Mouse (Mus musculus) MEL (cell line): ENCODE measurements around the gene Zfp330. TPM values are rescaled to one million over a fixed set of nuclear protein-coding genes. Genes with fewer than 3 reads are reported as not detected.

Experiments
- DNase-seq: peaks from one replicate; pipeline ENCODE4 v3.0.0; 2011; ENCODE audit warnings: low read depth, low spot score
- H3K27ac ChIP-seq: 2 replicates; pipeline ENCODE4 v1.5.1; 2012; ENCODE audit warnings: low read depth, mild to moderate bottlenecking, control low read depth, low read length, moderate library complexity; ENCODE audit not compliant: control insufficient read depth
- H3K27me3 ChIP-seq, 2 experiments: fragments of 150-350 bp in 1 of 2; sonication (generic) in 1 of 2; 2 replicates each; pipeline ENCODE4 v1.6.1; 2012; ENCODE audit warnings: low read length in 2 of 2, mild to moderate bottlenecking in 2 of 2, improper control_type of control experiment in 1 of 2, moderate library complexity in 1 of 2; ENCODE audit not compliant: insufficient read depth in 2 of 2, control insufficient read depth in 1 of 2
- H3K36me3 ChIP-seq, 2 experiments: 2 replicates each; pipeline ENCODE4 v1.6.1; 2012 to 2014; ENCODE audit warnings: low read length in 2 of 2, improper control_type of control experiment in 1 of 2, inconsistent platforms in 1 of 2, mild to moderate bottlenecking in 1 of 2; ENCODE audit not compliant: insufficient read depth in 2 of 2, control insufficient read depth in 1 of 2
- H3K4me1 ChIP-seq, 2 experiments: fragments of 150-350 bp in 1 of 2; sonication (generic) in 1 of 2; 2 replicates each; pipeline ENCODE4 v1.6.1; 2012; ENCODE audit warnings: low read length in 2 of 2, improper control_type of control experiment in 1 of 2, mild to moderate bottlenecking in 1 of 2; ENCODE audit not compliant: insufficient read depth in 2 of 2, control insufficient read depth in 1 of 2
- H3K4me3 ChIP-seq, 2 experiments: fragments of 150-350 bp in 1 of 2; sonication (generic) in 1 of 2; 2 replicates each; pipeline ENCODE4 v1.5.1; 2012; ENCODE audit warnings: low read depth in 2 of 2, low read length in 2 of 2, mild to moderate bottlenecking in 2 of 2, moderate library complexity in 2 of 2, control low read depth in 1 of 2, improper control_type of control experiment in 1 of 2; ENCODE audit not compliant: control insufficient read depth in 1 of 2, insufficient read depth in 1 of 2
- H3K79me2 ChIP-seq: 2 replicates; pipeline ENCODE4 v1.6.1; 2012; ENCODE audit warnings: mild to moderate bottlenecking, low read length, moderate library complexity; ENCODE audit not compliant: control insufficient read depth, poor library complexity, insufficient read depth
- H3K9ac ChIP-seq: 2 replicates; pipeline ENCODE4 v1.6.1; 2012; ENCODE audit warnings: low read depth, mild to moderate bottlenecking, control low read depth, low read length, moderate library complexity; ENCODE audit not compliant: control insufficient read depth, poor library complexity, severe bottlenecking
- H3K9me3 ChIP-seq: fragments of 150-350 bp; sonication (generic); replicated peaks from 2 replicates; pipeline ENCODE4 v1.6.1; 2012; ENCODE audit warnings: mild to moderate bottlenecking, low read length, improper control_type of control experiment, moderate library complexity; ENCODE audit not compliant: insufficient read depth
- CHD1 ChIP-seq: IDR thresholded peaks from 2 replicates; pipeline ENCODE4 v1.6.1; 2012; ENCODE audit warnings: low read depth, mild to moderate bottlenecking, inconsistent platforms, low read length, improper control_type of control experiment
- CHD2 ChIP-seq: IDR thresholded peaks from 2 replicates; pipeline ENCODE4 v1.6.1; 2011; ENCODE audit warnings: low read length, improper control_type of control experiment
- CTCF ChIP-seq, 3 experiments: IDR thresholded peaks in 2 of 3; conservative IDR thresholded peaks in 1 of 3; 2 replicates each; pipeline ENCODE4 v1.5.1; 2011 to 2012; ENCODE audit warnings: low read length in 3 of 3, low read depth in 2 of 3, mild to moderate bottlenecking in 2 of 3, improper control_type of control experiment in 1 of 3, inconsistent platforms in 1 of 3, mixed read lengths in 1 of 3, moderate library complexity in 1 of 3; ENCODE audit not compliant: control insufficient read depth in 1 of 3, insufficient read depth in 1 of 3, poor library complexity in 1 of 3, severe bottlenecking in 1 of 3
- EP300 ChIP-seq, 2 experiments: IDR thresholded peaks; 2 replicates each; pipeline ENCODE4 v1.6.1; 2011; ENCODE audit warnings: improper control_type of control experiment in 2 of 2, low read length in 2 of 2, low read depth in 1 of 2, mild to moderate bottlenecking in 1 of 2
- ETS1 ChIP-seq: IDR thresholded peaks from 2 replicates; pipeline ENCODE4 v1.6.1; 2012; ENCODE audit warnings: low read depth, mild to moderate bottlenecking, inconsistent platforms, low read length, improper control_type of control experiment, moderate library complexity
- JUND ChIP-seq: IDR thresholded peaks from 2 replicates; pipeline ENCODE4 v1.6.1; 2011; ENCODE audit warnings: low read depth, mild to moderate bottlenecking, improper control_type of control experiment, low read length
- MAX ChIP-seq: IDR thresholded peaks from 2 replicates; pipeline ENCODE4 v1.6.1; 2011; ENCODE audit warnings: low read length, improper control_type of control experiment
- MYB ChIP-seq: IDR thresholded peaks from 2 replicates; pipeline ENCODE4 v1.6.1; 2011; ENCODE audit warnings: mild to moderate bottlenecking, low read depth, low read length, improper control_type of control experiment
- MYC ChIP-seq: IDR thresholded peaks from 2 replicates; pipeline ENCODE4 v1.6.1; 2011; ENCODE audit warnings: low read depth, mild to moderate bottlenecking, low read length, improper control_type of control experiment, moderate library complexity
- NELFE ChIP-seq: IDR thresholded peaks from 2 replicates; pipeline ENCODE4 v1.6.1; 2011; ENCODE audit warnings: low read depth, low read length, improper control_type of control experiment
- POLR2A ChIP-seq, 2 experiments: IDR thresholded peaks; 2 replicates each; pipeline ENCODE4 v1.6.1; 2011 to 2012; ENCODE audit warnings: low read length in 2 of 2, mild to moderate bottlenecking in 2 of 2, control low read depth in 1 of 2, improper control_type of control experiment in 1 of 2, low read depth in 1 of 2, moderate library complexity in 1 of 2; ENCODE audit not compliant: control insufficient read depth in 1 of 2, insufficient read depth in 1 of 2, poor library complexity in 1 of 2
- RAD21 ChIP-seq: IDR thresholded peaks from 2 replicates; pipeline ENCODE4 v1.6.1; 2011; ENCODE audit warnings: mild to moderate bottlenecking, low read depth, low read length, improper control_type of control experiment
- SMC3 ChIP-seq: IDR thresholded peaks from 2 replicates; pipeline ENCODE4 v1.6.1; 2011; ENCODE audit warnings: low read depth, low read length, improper control_type of control experiment
- TBP ChIP-seq: IDR thresholded peaks from 2 replicates; pipeline ENCODE4 v1.8.0; 2011; ENCODE audit warnings: low read depth, low read length, improper control_type of control experiment
- TCF12 ChIP-seq: IDR thresholded peaks from 2 replicates; pipeline ENCODE4 v1.6.1; 2014; ENCODE audit warnings: low read depth, mild to moderate bottlenecking, inconsistent platforms, low read length, improper control_type of control experiment, moderate library complexity
- ZC3H11A ChIP-seq: IDR thresholded peaks from 2 replicates; pipeline ENCODE4 v1.6.1; 2012; ENCODE audit warnings: low read depth, mild to moderate bottlenecking, inconsistent platforms, low read length, improper control_type of control experiment
- polyA plus RNA-seq, 2 experiments: library from polyadenylated mRNA; stranded (reverse) in 1 of 2; unstranded in 1 of 2; fragments of >175 nt in 1 of 2; fragments of >200 nt in 1 of 2; gene quantifications; 2 replicates each; pipeline versions ENCODE4 v1.2.1 to v1.2.4; 2012; ENCODE audit warnings: low replicate concordance in 2 of 2, low read depth in 1 of 2; ENCODE audit not compliant: insufficient read length in 2 of 2, insufficient read depth in 1 of 2, missing spikeins in 1 of 2
- total RNA-seq: library from RNA; depleted of rRNA; stranded (reverse); fragments of 300-350 nt; gene quantifications from 2 replicates; pipeline ENCODE4 v1.2.3, GENCODE M21; 2012

Zfp330 gene
- total and polyA plus RNA-seq, 3 experiments: 94.6 to 95.6 TPM; not detected in 1

DNA sequence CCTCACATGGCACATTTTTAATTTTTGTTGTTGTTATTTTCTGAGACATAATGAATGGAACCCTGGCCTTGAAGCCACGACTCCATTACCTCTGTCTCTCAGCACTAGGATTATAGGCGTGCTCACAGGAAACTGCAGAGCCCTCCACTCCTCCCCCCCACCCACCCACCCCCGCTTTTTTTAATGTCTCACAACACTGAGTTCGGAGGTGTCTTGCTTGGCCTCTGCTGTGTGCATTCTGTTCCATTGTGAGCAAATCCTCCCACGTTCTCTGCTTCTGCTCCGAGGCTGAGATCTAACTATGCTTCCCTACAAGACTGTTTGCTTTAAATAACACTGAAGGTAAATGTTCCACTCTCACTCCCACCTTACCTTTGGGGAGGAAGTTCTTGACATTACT lies 522 bp upstream of the Zfp330 start:
- peaks cover 0 to 1% of the 10 kb centered on the region in 2 experiments; a peak in 1 of 4 replicates for H3K27me3 ChIP-seq
- TF ChIP-seq CTCF (IDR thresholded peaks at IDR 0.05 in 2 of 3, conservative IDR thresholded peaks at IDR 0.05 in 1 of 3; ENCODE audit: control insufficient read depth in 1 of 3, insufficient read depth in 1 of 3, low read depth in 2 of 3, low read length in 3 of 3, poor library complexity in 1 of 3, severe bottlenecking in 1 of 3) (no peak), ETS1 (0 out of 2 replicates have a peak, but pooled peaks have one; percentile 0), CHD1 (no peak), JUND (no peak), CHD2 (no peak), RAD21 (no peak)
- TF ChIP-seq, all 39 proteins: peak for 1
- Histone ChIP-seq H3K9ac (peak overlapping the region; percentile 83), H3K4me3 (peak overlapping the region; percentile 60 to 97), H3K79me2 (peaks cover 26% of the 10 kb centered on the region), H3K9me3 (no peaks in the 10 kb centered on the region), H3K36me3 (peaks cover 8 to 31% of the 10 kb centered on the region in 2 experiments), H3K4me1 (peaks cover 2 to 10% of the 10 kb centered on the region in 2 experiments; a peak in 3 of 4 replicates), H3K27ac (peak overlapping the region; percentile 68)
- peak; percentile 64 for DNase-seq

DNA sequence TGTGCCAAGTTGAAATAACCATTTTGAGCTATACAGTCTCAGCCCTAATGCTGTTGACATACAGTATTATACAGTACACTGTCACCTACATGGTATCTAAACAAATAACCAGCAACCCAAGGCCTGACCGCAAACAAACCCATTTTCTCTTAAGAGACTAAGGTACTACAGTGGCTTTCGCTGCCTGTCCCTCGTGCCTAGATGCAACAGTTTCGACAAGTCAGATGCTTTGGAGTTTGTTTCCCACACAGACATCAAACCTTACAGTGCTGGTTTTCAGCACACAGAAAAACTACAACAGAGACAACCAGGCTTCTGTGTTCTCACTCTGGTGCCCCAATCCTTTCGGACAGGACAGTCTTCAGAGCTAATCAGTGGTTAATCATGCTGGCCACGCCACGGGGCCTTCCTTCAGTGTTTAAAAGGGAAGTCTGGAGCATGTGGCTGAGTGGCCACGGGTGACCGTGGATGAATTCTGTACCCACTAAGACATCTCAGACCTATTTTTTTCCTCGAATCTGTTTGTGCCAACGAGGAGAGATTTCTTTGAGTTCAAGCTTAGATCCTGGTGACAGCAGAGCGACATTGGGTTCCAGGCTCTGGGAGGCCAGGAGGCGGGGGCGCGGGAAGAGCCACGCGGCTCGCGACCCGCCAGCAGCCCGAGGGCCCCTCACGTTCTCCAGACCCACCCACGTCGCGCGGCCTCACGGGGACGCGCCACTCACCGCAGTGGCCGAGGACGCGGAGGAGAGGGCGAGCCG lies 448 bp downstream of the Zfp330 start:
- Histone ChIP-seq H3K4me1 (peaks cover 2 to 10% of the 10 kb centered on the region in 2 experiments; a peak in 3 of 4 replicates), H3K36me3 (peaks cover 16 to 31% of the 10 kb centered on the region in 2 experiments), H3K9me3 (no peaks in the 10 kb centered on the region), H3K9ac (peak overlapping the region; percentile 83), H3K79me2 (peaks cover 26% of the 10 kb centered on the region), H3K27me3 (peaks cover 0 to 1% of the 10 kb centered on the region in 2 experiments; a peak in 1 of 4 replicates), H3K4me3 (peak overlapping the region; percentile 60 to 97), H3K27ac (peak overlapping the region; percentile 54)
- TF ChIP-seq SMC3: no peak
- TF ChIP-seq NELFE: no peak
- TF ChIP-seq POLR2A (IDR thresholded peaks at IDR 0.05; ENCODE audit: control insufficient read depth in 1 of 2, insufficient read depth in 1 of 2, low read depth in 1 of 2, low read length in 2 of 2, poor library complexity in 1 of 2): peak in 1 of 2 experiments; percentile 54; a peak in 2 of 4 replicates
- no peak for TF ChIP-seq TCF12
- TF ChIP-seq CHD2: no peak
- TF ChIP-seq TBP: no peak
- no peak for TF ChIP-seq ZC3H11A
- no peak for TF ChIP-seq EP300 (IDR thresholded peaks at IDR 0.05; ENCODE audit: low read depth in 1 of 2, low read length in 2 of 2)
- peak; percentile 62 for TF ChIP-seq MAX
- no peak for TF ChIP-seq MYB
- TF ChIP-seq MYC: no peak; the same call in 1 of the 2 replicates
- no peak for TF ChIP-seq ETS1
- no peak for DNase-seq
